Mouse (Mus musculus) liver, adult 2 months (tissue): ENCODE results near the gene Prr23a1.
"Not testable (repeated sequence)": the region's sequence is repeated elsewhere in the genome, so short reads cannot be mapped to it uniquely, and the experiment has no call there.

ENCODE experiments used
- CTCF ChIP-seq: fragments of 200-500 bp; IDR thresholded peaks from 2 replicates; pipeline ENCODE4 v1.5.1; 2011; ENCODE audit warnings: low read depth, low read length, control low read depth
- POLR2A ChIP-seq: fragments of 200-500 bp; IDR thresholded peaks from 2 replicates; pipeline ENCODE4 v1.6.1; 2011; ENCODE audit warnings: low read length, control low read depth; ENCODE audit not compliant: insufficient read depth; ENCODE audit errors: extremely low read depth

- TF ChIP-seq CTCF = peak; percentile 44
- TF ChIP-seq POLR2A = not testable (repeated sequence)
These were observed 32.8 kb upstream of the Prr23a1 start for GRCm38 (mm10) chr9:98809526-98809925.
